Mouse (Mus musculus): ENCODE results near the gene Galnt17.

Gene Galnt17

DNA sequence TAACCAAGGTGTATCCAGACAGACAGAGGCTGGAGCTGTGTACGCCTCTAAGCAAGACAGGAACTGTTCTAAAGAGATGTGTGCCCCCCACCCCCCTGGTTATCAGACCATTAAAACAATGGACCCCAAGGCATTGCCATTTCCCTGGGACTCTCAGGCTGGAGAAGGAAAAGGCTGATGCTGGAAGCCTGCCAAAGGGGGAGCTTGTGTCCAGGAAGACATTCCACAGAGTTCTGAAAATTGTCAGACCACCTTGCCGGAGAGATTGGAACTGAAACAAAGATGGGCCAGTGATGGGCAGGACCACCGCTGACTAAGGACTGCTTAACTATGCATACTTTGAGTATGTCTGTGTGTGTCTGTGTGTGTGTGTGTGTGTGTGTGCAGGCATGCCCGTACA, 458.7 kb downstream of the Galnt17 start:
- in situ Hi-C loops (cut with MseI, MboI), result loop anchor here (10.0 kb wide), 2 partner anchors 95 to 445 kb away; no protein-coding TSS in a partner anchor

- in situ Hi-C loops (cut with MseI, MboI), result no loop called here
These were observed 459.7 kb downstream of the Galnt17 start for GRCm38 (mm10) chr5:130848562-130848961.

- in situ Hi-C loops (cut with MseI, MboI), result no loop called here
These were observed 482.5 kb downstream of the Galnt17 start for GRCm38 (mm10) chr5:130825797-130826196.

Data from mouse trophoblast stem cell (cell line).